Comparison of ENCODE assay signal across 10 mouse cellular contexts in genomic region chr7:13511539-13511938, GRCm38 (mm10). TPM values are rescaled to one million over a fixed set of nuclear protein-coding genes. Genes with fewer than 3 reads are reported as not detected.
DNase-seq lines count a peak whose midpoint lies in the region; ATAC-seq and TF ChIP-seq lines count a peak whose summit lies in the region.
"Had no signal": no experiment of that assay in that cellular context is flagged by ENCODE, and none has a peak within 500 bp of the region (broad histone marks: within the 10 kb centered on the region; RNA-seq: fewer than 3 reads in every experiment).

No protein-coding gene starts in this region.

- TF ChIP-seq CTCF in G1E (IDR thresholded peaks at IDR 0.05; ENCODE audit: low read depth, low read length): no peak

- H3K4me3 ChIP-seq in kidney, embryonic 14.5 days (ENCODE audit: low read length): no peak overlapping the region
- H3K4me3 ChIP-seq in G1E (ENCODE audit: low read depth, low read length): no peak overlapping the region
- H3K4me3 ChIP-seq: hindbrain, embryonic 15.5 days had no signal

- WGBS in kidney, embryonic 14.5 days: 64% methylated on average over 1 of the region's 1 CpGs

- DNase-seq in kidney, adult 9 months: peak; percentile 56
- peak; percentile 2 for DNase-seq in G1E (ENCODE audit: low spot score)
- peak; percentile 41 for DNase-seq in brain, adult 2 months (ENCODE audit: low read depth, low spot score)
- peak; percentile 11 for DNase-seq in lung, postnatal 10 days
- DNase-seq in cerebellum, adult 18-20 months: no peak
- DNase-seq in cerebellum, postnatal 4 days (ENCODE audit: low spot score in 2 of 2): no peak
- DNase-seq in heart, adult 11 months: no peak

- ATAC-seq in kidney, embryonic 14.5 days (ENCODE audit: low FRiP score, low TSS enrichment): no peak
- ATAC-seq in G1E (ENCODE audit: extremely low read depth, insufficient number of reproducible peaks, low FRiP score, poor library complexity, severe bottlenecking): no peak

- H3K4me2 ChIP-seq in kidney, embryonic 14.5 days (replicated peaks; ENCODE audit: low read depth, low read length): no peak overlapping the region
- H3K4me2 ChIP-seq: hindbrain, embryonic 15.5 days had no signal

- H3K9ac ChIP-seq in kidney, embryonic 14.5 days (ENCODE audit: low read depth, low read length): no peak overlapping the region
- H3K9ac ChIP-seq: hindbrain, embryonic 15.5 days had no signal

- no peaks in the 10 kb centered on the region for H3K4me1 ChIP-seq in kidney, embryonic 14.5 days (ENCODE audit: control insufficient read depth, insufficient read depth, low read length)
- no peaks in the 10 kb centered on the region for H3K4me1 ChIP-seq in G1E (ENCODE audit: insufficient read depth, low read depth, low read length)
- H3K4me1 ChIP-seq: hindbrain, embryonic 15.5 days had no signal

- H3K27ac ChIP-seq in kidney, embryonic 14.5 days (ENCODE audit: low read depth, low read length): no peak overlapping the region
- H3K27ac ChIP-seq: hindbrain, embryonic 15.5 days had no signal

- H3K9me3 ChIP-seq in kidney, embryonic 14.5 days (ENCODE audit: control insufficient read depth, low read length): no peaks in the 10 kb centered on the region
- no peaks in the 10 kb centered on the region for H3K9me3 ChIP-seq in G1E (replicated peaks)

- no peaks in the 10 kb centered on the region for H3K36me3 ChIP-seq in kidney, embryonic 14.5 days (ENCODE audit: control insufficient read depth, insufficient read depth, low read length)
- H3K36me3 ChIP-seq in G1E (replicated peaks): no peaks in the 10 kb centered on the region
- H3K36me3 ChIP-seq: hindbrain, embryonic 15.5 days had no signal

- no peaks in the 10 kb centered on the region for H3K27me3 ChIP-seq in kidney, embryonic 14.5 days (ENCODE audit: control insufficient read depth, insufficient read depth, low read length)
- H3K27me3 ChIP-seq in G1E (ENCODE audit: insufficient read depth, low read length): no peaks in the 10 kb centered on the region
- H3K27me3 ChIP-seq: hindbrain, embryonic 15.5 days had no signal

RNA-seq across cellular contexts. Expression of gene Bsph2, which starts 59.3 kb away (rescaled TPM):
- polyA plus RNA-seq in kidney, embryonic 14.5 days (2014; fragmentation: Nextera tagmentation; extraction: Ambion mirVana): not detected in 2 replicates
- total RNA-seq in G1E (2014; fragmentation: Nextera tagmentation) (not detected in 2 replicates), G1E (2017) (not detected in 2 replicates)
- not detected in 2 replicates for polyA plus RNA-seq in G1E (2012)
- polyA plus RNA-seq: hindbrain, embryonic 15.5 days; stomach, embryonic 14.5 days had no signal

Comparison
In these comparisons a context has a peak if more than half of its experiments do, and no peak if none do; other contexts are left out.
1. DNase-seq: peak in kidney, adult 9 months (single experiment), G1E (single experiment), brain, adult 2 months (single experiment) and lung, postnatal 10 days (single experiment); none in cerebellum, adult 18-20 months (0 of 2), cerebellum, postnatal 4 days (0 of 2) and heart, adult 11 months (single experiment).